Mouse (Mus musculus) left cerebral cortex, postnatal 14 days (tissue): Measurements from ENCODE around the gene Zar1. TPM values are rescaled to one million over a fixed set of nuclear protein-coding genes. Genes with fewer than 3 reads are reported as not detected.
"Not testable (repeated sequence)": the region's sequence is repeated elsewhere in the genome, so short reads cannot be mapped to it uniquely, and the experiment has no call there.

Experiments
- DNase-seq, 2 experiments: peaks; one replicate each; pipeline ENCODE4 v3.0.0; 2021 to 2022; ENCODE audit warnings: low spot score in 2 of 2, mixed read lengths in 1 of 2
- intact Hi-C: fragments of 180-260 bp; cut with DNase I; formaldehyde crosslinking; loops from one replicate; pipeline ENCODE4 v1.15.1; 2025
- long read RNA-seq, 2 experiments: library from polyadenylated mRNA; stranded (forward); transcript quantifications; one replicate each; pipeline ENCODE4 v2.0.0; 2021
- total RNA-seq, 2 experiments: library from RNA; stranded (reverse); gene quantifications; 2 replicates each; pipeline ENCODE4 v1.2.3; 2021

Gene Zar1
- total RNA-seq: 1 to 10 TPM in 1 of 2 experiments, under 1 TPM in 1; 0.92 to 1.9 TPM
- long read RNA-seq, experiment 1, partial matches to known transcripts: 0 of 1 reads
- long read RNA-seq, experiment 1, other reads (novel, unspliced or antisense): 0 of 1 reads
- long read RNA-seq, experiment 2: 0 reads

- DNase-seq, intact Hi-C loops: not testable (repeated sequence)
Measured at GRCm38 (mm10) chr5:72580970-72581332, at the start of gene Zar1. Gene Zar1, minus strand, starts transcription at chr5:72581254.

- intact Hi-C loops: no loop called here
- no peak for DNase-seq
Measured at GRCm38 (mm10) chr5:72630026-72630425, 49.0 kb upstream of the Zar1 start.

- intact Hi-C loops: no loop called here
- DNase-seq: no peak
Measured at GRCm38 (mm10) chr5:72621022-72621421, 40.0 kb upstream of the Zar1 start.

GRCm38 (mm10) chr5:72617413-72617812 lies 36.4 kb upstream of the Zar1 start:
- intact Hi-C loops: no loop called here
- DNase-seq: no peak

- intact Hi-C loops: no loop called here
- DNase-seq: no peak
Measured at GRCm38 (mm10) chr5:72603138-72603537, 22.1 kb upstream of the Zar1 start.

- DNase-seq: peak in 1 of 2 experiments; percentile 16
- intact Hi-C loops: no loop called here
Measured at GRCm38 (mm10) chr5:72601006-72601405, 20.0 kb upstream of the Zar1 start.

GRCm38 (mm10) chr5:72587192-72587681 lies 6.2 kb upstream of the Zar1 start, which contains the start of gene Gm5868:
Gene Gm5868, minus strand, starts transcription at chr5:72587551.
- intact Hi-C loops: loop anchor here (5.0 kb wide), 1 partner anchor 420 kb away; the partner anchor contains the start of gene Slc10a4
- no peak for DNase-seq

- intact Hi-C loops: loop anchor here (5.0 kb wide), 1 partner anchor 421 kb away; the partner anchor contains the start of gene Slc10a4
- not testable (repeated sequence) for DNase-seq
Measured at GRCm38 (mm10) chr5:72586667-72587191, 5.7 kb upstream of the Zar1 start.

- not testable (repeated sequence) for DNase-seq
- intact Hi-C loops: loop anchor here (5.0 kb wide), 1 partner anchor 421 kb away; the partner anchor contains the start of gene Slc10a4
Measured at GRCm38 (mm10) chr5:72586122-72586521, 5.1 kb upstream of the Zar1 start.

- DNase-seq, intact Hi-C loops: not testable (repeated sequence)
Measured at GRCm38 (mm10) chr5:72580088-72580969, 725 bp downstream of the Zar1 start.

- not testable (repeated sequence) for DNase-seq
- intact Hi-C loops: loop anchor here (5.0 kb wide), 1 partner anchor 438 kb away; no protein-coding TSS in a partner anchor
Measured at GRCm38 (mm10) chr5:72579599-72579998, 1.5 kb downstream of the Zar1 start.

GRCm38 (mm10) chr5:72565621-72566020 lies 15.4 kb downstream of the Zar1 start:
- intact Hi-C loops: no loop called here
- DNase-seq: no peak

- intact Hi-C loops, DNase-seq: not testable (repeated sequence)
Measured at GRCm38 (mm10) chr5:72563183-72563582, 17.9 kb downstream of the Zar1 start.

GRCm38 (mm10) chr5:72560976-72561628 lies 20.0 kb downstream of the Zar1 start:
- no peak for DNase-seq
- intact Hi-C loops: no loop called here

GRCm38 (mm10) chr5:72559544-72560049 lies 21.5 kb downstream of the Zar1 start, which contains the start of gene Nfxl1:
Gene Nfxl1, minus strand, starts transcription at chr5:72559684.
- DNase-seq: peak; percentile 97 to 99

GRCm38 (mm10) chr5:72558716-72559526 lies 22.1 kb downstream of the Zar1 start:
- DNase-seq: peak in 1 of 2 experiments; percentile 8
- intact Hi-C loops: loop anchor here (5.0 to 10.0 kb wide), 2 partner anchors 156 to 198 kb away; no protein-coding TSS in a partner anchor

More at GRCm38 (mm10) chr5:72559544-72560049, 21.5 kb downstream of the Zar1 start, which contains the start of gene Nfxl1:
- intact Hi-C loops: loop anchor here (5.0 to 10.0 kb wide), 2 partner anchors 155 to 198 kb away; no protein-coding TSS in a partner anchor

- intact Hi-C loops: loop anchor here (5.0 to 10.0 kb wide), 2 partner anchors 159 to 201 kb away; no protein-coding TSS in a partner anchor
- no peak for DNase-seq
Measured at GRCm38 (mm10) chr5:72556245-72556644, 24.8 kb downstream of the Zar1 start.

- intact Hi-C loops: loop anchor here (10.0 kb wide), 1 partner anchor 164 kb away; no protein-coding TSS in a partner anchor
- no peak for DNase-seq
Measured at GRCm38 (mm10) chr5:72551209-72551608, 29.8 kb downstream of the Zar1 start.
